Mouse (Mus musculus) thymus, adult 18-20 months (tissue): ENCODE results near the gene Mlf2.

ENCODE experiments used
- DNase-seq, 2 experiments: peaks; one replicate each; pipeline ENCODE4 v3.0.0; 2022; ENCODE audit warnings: mixed read lengths in 2 of 2

Gene Mlf2

DNA sequence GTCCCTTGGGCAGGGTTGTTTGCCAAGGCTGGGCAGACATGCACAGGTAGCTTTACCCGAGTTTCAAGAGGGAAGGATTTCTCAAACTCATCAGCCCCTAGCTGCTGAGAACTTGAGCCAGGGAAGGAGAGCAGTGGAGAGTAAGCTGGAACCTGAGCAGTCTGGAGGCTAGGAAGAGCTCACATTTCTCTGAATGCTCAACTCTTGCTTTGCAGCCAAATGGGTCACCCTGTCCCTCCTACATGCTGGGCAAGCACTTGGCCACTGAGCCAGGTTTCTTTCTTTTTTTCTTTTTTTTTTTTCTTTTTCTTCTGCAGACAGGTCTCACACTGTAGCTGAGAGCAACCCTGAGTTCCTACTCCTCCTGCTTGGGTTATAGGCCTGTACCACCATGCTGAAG lies 5.5 kb downstream of the Mlf2 start:
- DNase-seq: no peak

DNA sequence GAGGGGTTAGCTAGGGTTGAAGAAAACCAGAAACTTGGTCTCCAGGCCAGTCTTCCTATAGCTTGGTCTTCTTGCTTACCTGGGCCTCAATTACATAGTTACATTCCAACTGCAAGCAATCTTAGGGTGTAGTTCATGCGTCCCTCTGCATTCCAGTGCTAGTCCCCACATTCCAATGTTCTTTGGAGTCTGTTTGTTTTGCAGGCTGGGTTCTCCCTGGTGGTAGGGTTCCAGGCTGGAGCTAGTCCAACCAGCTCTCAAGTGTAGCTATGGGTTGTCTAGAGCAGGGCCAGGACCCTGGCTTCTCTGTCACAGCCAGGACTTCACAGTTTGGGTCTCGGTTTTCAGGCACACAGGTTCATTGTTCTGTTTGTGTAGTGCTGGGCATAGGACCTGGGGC lies 6.3 kb downstream of the Mlf2 start:
- DNase-seq: no peak

DNA sequence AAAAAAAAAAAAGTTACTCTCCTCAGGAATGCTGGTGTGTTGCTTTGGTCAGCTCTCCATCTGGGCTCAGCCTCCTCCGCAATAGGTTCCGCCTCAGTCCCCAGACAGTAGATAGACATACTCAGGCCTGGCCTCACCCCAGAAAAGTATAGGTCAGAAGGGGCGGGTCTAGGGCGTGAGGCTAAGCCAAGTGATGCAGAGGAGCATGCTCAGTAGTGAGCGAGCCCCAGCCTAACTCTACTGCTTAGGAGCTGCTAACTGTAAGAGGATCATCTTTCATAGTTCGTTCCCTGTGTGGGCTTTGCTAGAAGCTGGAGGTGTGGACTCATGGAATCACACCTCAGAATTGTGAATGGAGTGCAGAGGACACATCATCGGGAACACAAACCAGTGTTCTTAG lies 7.4 kb downstream of the Mlf2 start:
- no peak for DNase-seq

DNA sequence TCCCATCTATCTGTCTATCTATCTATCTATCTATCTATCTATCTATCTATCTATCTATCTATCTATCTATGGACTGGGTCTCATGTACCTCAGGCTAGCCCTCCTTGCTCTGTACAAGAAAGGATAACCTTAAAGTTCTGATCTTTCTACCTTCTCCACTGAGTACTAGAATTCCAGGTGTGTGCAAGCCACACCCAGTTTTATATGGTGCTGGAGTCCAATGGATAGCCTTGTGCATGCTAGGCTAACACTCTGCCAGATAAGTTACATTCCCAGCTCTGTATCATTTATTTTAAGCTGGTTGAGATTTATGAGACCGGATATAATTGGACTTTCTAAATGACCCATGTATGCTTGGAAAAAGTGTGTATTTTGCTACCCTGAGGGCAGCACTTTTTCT lies 10.5 kb downstream of the Mlf2 start:
- DNase-seq: no peak

- DNase-seq: no peak
Observed at GRCm38 (mm10) chr6:124943526-124943925, 12.3 kb downstream of the Mlf2 start.

DNA sequence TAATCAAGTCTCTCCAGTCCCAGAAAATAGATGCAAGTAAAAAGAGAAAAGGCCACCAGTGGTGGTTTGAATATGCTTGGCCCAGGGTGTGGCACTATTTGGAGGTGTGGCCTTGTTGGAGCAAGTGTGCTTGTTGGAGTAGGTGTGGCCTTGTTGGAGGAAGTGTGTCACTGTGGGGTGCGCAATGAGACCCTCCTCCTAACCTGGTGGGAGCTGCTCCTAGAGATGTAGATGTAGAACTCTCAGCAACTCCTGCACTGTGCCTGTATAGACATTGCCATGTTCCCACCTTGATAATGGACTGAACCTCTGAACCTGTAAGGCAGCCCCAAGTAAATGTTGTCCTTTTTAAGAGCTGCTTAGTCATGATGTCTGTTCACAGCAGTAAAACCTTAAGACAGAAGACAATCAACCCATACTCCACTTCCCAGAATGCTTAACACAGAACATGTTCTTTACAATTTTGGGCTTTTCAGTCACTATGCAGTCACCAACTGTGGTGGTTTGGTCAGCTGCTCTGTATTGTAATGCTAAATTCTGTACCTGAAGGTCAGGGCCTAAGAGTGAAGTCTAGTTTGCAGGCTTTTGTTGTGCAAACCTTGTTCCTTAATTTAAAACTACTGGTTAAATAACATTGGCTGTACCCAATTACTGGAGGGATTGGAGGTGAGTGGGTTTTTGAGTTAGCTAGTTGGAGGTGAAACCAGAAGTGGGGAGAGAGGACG lies 23.0 kb downstream of the Mlf2 start:
- DNase-seq: no peak

GRCm38 (mm10) chr6:124955212-124955611 lies 24.0 kb downstream of the Mlf2 start:
- DNase-seq: no peak

GRCm38 (mm10) chr6:124958127-124958526 lies 26.9 kb downstream of the Mlf2 start:
- DNase-seq: no peak

DNA sequence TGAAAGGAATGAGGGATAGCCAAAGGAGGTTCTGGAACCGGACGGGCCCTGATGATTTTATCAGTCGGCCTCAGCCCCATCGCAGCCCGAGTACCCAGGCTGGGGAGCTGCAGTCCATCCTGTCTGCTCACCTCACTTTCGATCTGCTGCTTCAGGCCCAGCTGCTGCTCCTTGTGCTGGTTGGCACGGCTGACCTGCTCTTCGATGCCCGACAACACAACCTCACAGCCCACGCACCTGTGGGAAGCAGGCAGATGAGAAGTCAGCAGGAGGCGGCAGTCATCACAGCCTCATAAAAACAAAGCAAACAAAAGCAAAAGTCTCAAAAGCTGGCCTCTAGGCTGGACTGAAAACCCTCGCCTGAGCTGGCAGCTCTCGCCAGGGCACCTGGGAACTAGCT lies 28.8 kb downstream of the Mlf2 start:
- no peak for DNase-seq

DNA sequence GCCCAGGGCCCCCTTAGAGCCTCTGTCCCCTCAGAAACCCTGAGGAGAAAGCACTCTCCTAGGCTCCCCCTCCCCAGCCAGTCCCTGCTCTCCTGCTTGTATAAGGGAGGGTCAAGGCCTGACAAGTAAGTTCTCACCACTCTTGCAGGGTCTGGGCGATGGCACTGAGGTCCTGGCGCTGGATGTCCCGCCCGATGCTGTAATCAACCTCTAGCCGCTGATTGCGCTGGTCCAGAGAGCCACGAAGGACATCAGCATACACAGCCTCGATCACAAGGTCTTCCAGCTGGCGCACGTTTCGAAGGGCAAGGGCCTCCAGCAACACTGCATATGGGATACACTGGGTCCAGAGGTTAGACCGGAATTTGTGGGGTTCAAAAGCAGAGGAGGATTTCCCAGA lies 29.8 kb downstream of the Mlf2 start:
- no peak for DNase-seq

DNA sequence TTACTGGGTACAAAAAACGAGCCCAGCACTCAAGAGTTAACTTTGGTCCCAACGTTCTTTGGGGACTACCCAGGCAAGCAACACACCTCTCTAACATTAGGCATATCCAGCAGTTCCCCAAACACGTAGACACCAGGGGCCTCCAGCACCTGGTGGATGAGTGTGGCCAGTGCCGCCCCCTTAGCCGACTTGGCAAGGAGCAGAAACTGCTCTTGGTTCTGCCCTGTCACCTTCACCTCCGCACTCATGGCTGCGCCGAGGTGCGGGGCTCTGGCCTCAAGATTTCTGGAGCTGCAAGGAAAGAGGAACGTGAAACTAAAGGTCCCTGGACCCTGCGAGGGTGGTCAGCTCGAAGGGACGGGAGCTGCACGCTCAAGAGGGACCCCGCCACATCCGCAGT lies 33.5 kb downstream of the Mlf2 start:
- no peak for DNase-seq

GRCm38 (mm10) chr6:124965088-124965719 lies 34.0 kb downstream of the Mlf2 start, which contains the start of gene Cops7a:
TSS of gene Cops7a (minus strand) at chr6:124965538.
- peak; percentile 94 to 95 for DNase-seq

DNA sequence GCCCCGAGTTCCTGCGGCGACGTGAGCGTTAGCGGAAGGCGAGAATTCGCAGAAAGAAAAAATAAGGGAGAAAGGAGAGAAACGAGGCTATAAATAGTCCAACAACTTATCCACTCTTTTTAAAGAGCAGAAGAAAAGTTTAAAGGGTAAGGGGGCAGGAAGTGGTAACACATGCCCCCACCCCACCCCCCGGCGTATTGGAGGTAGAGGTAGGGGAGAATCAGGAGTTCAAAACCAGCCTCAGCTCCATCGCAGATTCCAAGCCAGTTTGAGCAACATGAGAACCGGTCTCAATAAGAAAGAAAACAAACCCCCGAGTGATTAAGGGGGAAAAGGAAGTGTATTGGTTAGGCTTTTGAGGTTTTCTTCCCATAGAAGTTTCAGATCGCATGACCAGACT lies 34.6 kb downstream of the Mlf2 start:
- no peak for DNase-seq

- DNase-seq: peak in 1 of 2 experiments; percentile 11
Observed at GRCm38 (mm10) chr6:124966466-124967118, 35.4 kb downstream of the Mlf2 start.

DNA sequence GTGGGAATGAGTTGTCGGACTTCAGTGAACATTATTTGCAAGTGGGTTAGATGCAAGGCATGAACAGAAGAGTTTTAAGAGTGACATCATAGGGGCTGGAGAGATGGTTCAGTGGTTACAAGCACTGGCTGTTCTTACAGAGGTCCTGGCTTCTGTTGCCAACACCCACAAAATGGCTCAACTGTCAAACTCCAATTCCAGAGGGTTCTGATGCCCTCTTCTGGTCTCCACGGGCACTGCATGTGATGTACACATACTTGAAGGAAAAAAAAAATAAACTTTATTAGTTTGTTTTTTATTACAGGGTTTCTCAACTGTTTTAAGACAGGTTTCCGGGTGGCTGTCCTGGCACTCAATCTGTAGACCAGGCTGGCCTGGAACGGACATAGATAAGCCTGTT lies 36.6 kb downstream of the Mlf2 start:
- DNase-seq: peak; percentile 8 to 16
